Mouse (Mus musculus) hindbrain, embryonic 16.5 days (tissue): ENCODE data around the gene Ifi207. TPM values are rescaled to one million over a fixed set of nuclear protein-coding genes. Genes with fewer than 3 reads are reported as not detected.
"Not testable (repeated sequence)": the region's sequence is repeated elsewhere in the genome, so short reads cannot be mapped to it uniquely, and the experiment has no call there.

Source experiments
- ATAC-seq: fragments of 200-750 bp; cut with Nextera tagmentation; 2 replicates; pipeline ENCODE4 v1.8.0; 2017; ENCODE audit warnings: moderate TSS enrichment, moderate library complexity
- H3K27ac ChIP-seq: fragments of 300-500 bp; sonication (generic); 2 replicates; pipeline ENCODE4 v1.5.1; 2014; ENCODE audit warnings: low read depth, mild to moderate bottlenecking, control low read depth, low read length, moderate library complexity
- H3K27me3 ChIP-seq: fragments of 300-500 bp; sonication (generic); replicated peaks from 2 replicates; pipeline ENCODE4 v1.6.1; 2014; ENCODE audit warnings: low read length; ENCODE audit not compliant: control insufficient read depth, insufficient read depth
- H3K36me3 ChIP-seq: fragments of 300-500 bp; sonication (generic); 2 replicates; pipeline ENCODE4 v1.6.1; 2014; ENCODE audit warnings: mild to moderate bottlenecking, low read length, moderate library complexity, mixed read lengths; ENCODE audit not compliant: control insufficient read depth, insufficient read depth
- H3K4me1 ChIP-seq: fragments of 300-500 bp; sonication (generic); 2 replicates; pipeline ENCODE4 v1.6.1; 2014; ENCODE audit warnings: low read depth, low read length; ENCODE audit not compliant: control insufficient read depth, insufficient read depth
- H3K4me2 ChIP-seq: fragments of 300-500 bp; sonication (generic); 2 replicates; pipeline ENCODE4 v1.6.1; 2014; ENCODE audit warnings: mild to moderate bottlenecking, low read length, control low read depth, moderate library complexity
- H3K4me3 ChIP-seq: fragments of 300-500 bp; sonication (generic); 2 replicates; pipeline ENCODE4 v1.5.1; 2014; ENCODE audit warnings: mild to moderate bottlenecking, low read length, control low read depth, moderate library complexity
- H3K9ac ChIP-seq: fragments of 300-500 bp; sonication (generic); 2 replicates; pipeline ENCODE4 v1.6.1; 2014; ENCODE audit warnings: low read depth, mild to moderate bottlenecking, control low read depth, low read length, moderate library complexity
- H3K9me3 ChIP-seq: fragments of 300-500 bp; sonication (generic); 2 replicates; pipeline ENCODE4 v1.6.1; 2014; ENCODE audit warnings: mild to moderate bottlenecking, low read length, moderate library complexity; ENCODE audit not compliant: control insufficient read depth
- WGBS: fragments of 180-500 bp; shearing (Covaris S2); extraction: QIAGEN DNeasy Blood & Tissue Kit; methylation state at CpG from one replicate; pipeline ENCODE4 v1.1.7; 2014; 5-methylcytosine and 5-hydroxymethylcytosine counted together
- polyA plus RNA-seq: library from polyadenylated mRNA; unstranded; fragments of >200 nt; fragmentation: Nextera tagmentation; extraction: Ambion mirVana; gene quantifications from 2 replicates; pipeline ENCODE4 v1.2.1, GENCODE M21; 2015

Gene Ifi207
- polyA plus RNA-seq, 1 experiment from 2014 or later: 0.34 TPM

DNA sequence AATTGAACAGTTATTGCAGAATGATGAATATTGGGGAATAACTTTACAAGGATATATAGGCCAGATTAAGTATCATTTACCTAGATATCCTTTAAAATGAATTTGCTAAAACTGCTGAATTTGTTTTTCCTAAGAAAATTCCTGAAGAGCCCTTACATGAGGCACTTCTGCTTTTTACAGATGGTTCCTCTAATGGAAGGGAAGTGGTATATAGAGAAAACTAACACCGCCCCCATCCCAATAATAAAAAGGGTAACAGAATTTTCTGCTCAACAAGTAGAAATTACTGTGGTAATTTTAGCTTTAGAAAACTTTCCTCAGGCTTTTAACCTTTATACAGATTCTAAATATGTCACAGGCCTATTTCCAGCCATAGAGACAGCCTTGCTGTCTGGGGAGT lies 47.3 kb downstream of the Ifi207 start:
- Histone ChIP-seq H3K4me3 (no peak overlapping the region), H3K9me3 (no peaks in the 10 kb centered on the region), H3K4me1 (no peaks in the 10 kb centered on the region), H3K27ac (no peak overlapping the region), H3K27me3 (no peaks in the 10 kb centered on the region), H3K4me2 (no peak overlapping the region), H3K36me3 (no peaks in the 10 kb centered on the region), H3K9ac (no peak overlapping the region)
- WGBS: 91% methylated on average over 1 of the region's 1 CpGs
- ATAC-seq: no peak

DNA sequence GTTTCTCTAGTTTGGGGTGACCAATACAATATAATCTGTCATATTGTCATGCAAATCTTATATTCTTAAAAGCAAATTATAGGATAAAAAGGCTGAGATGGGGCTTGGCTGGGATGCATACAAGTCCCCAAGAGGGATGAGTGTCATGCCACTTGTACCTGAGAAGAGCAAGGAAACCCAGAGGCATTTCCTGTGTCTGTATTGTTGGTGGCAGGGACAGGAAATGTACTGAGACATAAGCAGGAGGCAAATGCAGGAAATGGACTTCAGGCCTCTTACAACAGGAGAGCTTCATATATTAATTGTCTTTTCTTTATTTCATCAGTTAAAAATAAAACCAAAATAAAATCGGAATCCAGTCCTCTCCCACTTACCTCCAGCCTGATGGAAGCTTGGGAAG lies 62.9 kb downstream of the Ifi207 start:
- not testable (repeated sequence) for H3K27ac ChIP-seq, H3K9ac ChIP-seq, H3K36me3 ChIP-seq, H3K4me2 ChIP-seq, ATAC-seq, H3K4me3 ChIP-seq, H3K4me1 ChIP-seq, H3K27me3 ChIP-seq, H3K9me3 ChIP-seq
- WGBS: 78% methylated on average over 1 of the region's 1 CpGs

DNA sequence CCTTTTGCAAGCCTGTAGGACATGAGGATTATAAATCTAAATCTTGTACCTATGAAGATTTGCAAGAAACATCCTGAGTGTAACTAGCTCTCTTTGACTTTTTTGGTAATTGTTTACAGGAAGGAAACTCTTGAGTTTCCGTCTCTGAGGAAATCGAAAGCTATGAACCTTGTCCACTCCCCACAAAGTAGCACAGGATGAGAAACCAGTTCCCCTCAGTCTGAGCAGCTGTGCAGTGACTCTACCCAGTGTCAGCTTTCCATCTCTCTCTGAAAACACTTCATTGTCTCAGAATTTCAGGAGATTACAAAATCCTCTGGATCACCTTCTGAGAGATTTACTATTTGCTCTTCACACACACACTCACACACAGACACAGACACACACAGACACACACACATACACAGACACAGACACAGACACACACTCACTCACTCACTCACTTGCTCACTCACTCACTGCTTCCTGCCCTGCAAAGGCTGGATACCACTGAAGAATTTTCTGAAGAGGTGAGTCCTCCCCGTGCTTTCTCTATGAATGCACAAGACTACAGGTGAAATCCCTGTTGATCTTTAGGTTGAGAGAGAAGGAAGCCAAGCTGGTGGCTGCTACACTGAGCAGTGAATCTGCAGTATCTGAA lies 68.0 kb downstream of the Ifi207 start, which contains the start of gene Ifi208:
TSS of gene Ifi208 (plus strand) at position 218 of the 640 bp plus-strand sequence.
- not testable (repeated sequence) for H3K4me1 ChIP-seq, H3K4me2 ChIP-seq, H3K9me3 ChIP-seq, H3K27ac ChIP-seq, H3K9ac ChIP-seq, H3K27me3 ChIP-seq, H3K4me3 ChIP-seq, H3K36me3 ChIP-seq, ATAC-seq
- 51% methylated on average over 3 of the region's 3 CpGs for WGBS

Other genes with a start within 250 kb of the Ifi207 start
- gene Ifi214, start 205.8 kb downstream of the Ifi207 start, polyA plus RNA-seq: not detected in 2 replicates
- 0.20 TPM in 1 of 2 replicates, not detected in the other for gene Ifi213, start 142.5 kb downstream of the Ifi207 start, polyA plus RNA-seq
- 0.09 and 0.11 TPM in 2 replicates for gene Ifi209, start 110.8 kb downstream of the Ifi207 start, polyA plus RNA-seq
- not detected in 2 replicates for gene Ifi208, start 68.1 kb downstream of the Ifi207 start, polyA plus RNA-seq
- gene Ifi204, start 25.2 kb upstream of the Ifi207 start, polyA plus RNA-seq: 0.45 and 0.57 TPM in 2 replicates
- gene Ifi211, start 171.3 kb upstream of the Ifi207 start, polyA plus RNA-seq: 0.31 and 0.46 TPM in 2 replicates
- 1.3 and 2.0 TPM in 2 replicates for gene Mndal, start 200.7 kb upstream of the Ifi207 start, polyA plus RNA-seq
- gene Ifi203, start 200.9 kb upstream of the Ifi207 start, polyA plus RNA-seq: 0.65 and 1.2 TPM in 2 replicates
- 0.11 TPM in 1 of 2 replicates, not detected in the other for gene Ifi202b, start 241.0 kb upstream of the Ifi207 start, polyA plus RNA-seq